Mouse (Mus musculus): ENCODE measurements around the gene Ddx10.

The Ddx10 gene

GRCm38 (mm10) chr9:53247953-53248397 lies at the start of gene Ddx10:
Ddx10 (minus strand) TSS chr9:53248053.
- in situ Hi-C loops (cut with MboI; ENCODE audit: unreplicated experiment in 2 of 2): no loop called here

GRCm38 (mm10) chr9:53292833-53293232 lies 45.0 kb upstream of the Ddx10 start:
- in situ Hi-C loops (cut with MboI; ENCODE audit: unreplicated experiment in 2 of 2): no loop called here

GRCm38 (mm10) chr9:53290006-53290405 lies 42.2 kb upstream of the Ddx10 start:
- in situ Hi-C loops (cut with MboI; ENCODE audit: unreplicated experiment in 2 of 2): no loop called here

DNA sequence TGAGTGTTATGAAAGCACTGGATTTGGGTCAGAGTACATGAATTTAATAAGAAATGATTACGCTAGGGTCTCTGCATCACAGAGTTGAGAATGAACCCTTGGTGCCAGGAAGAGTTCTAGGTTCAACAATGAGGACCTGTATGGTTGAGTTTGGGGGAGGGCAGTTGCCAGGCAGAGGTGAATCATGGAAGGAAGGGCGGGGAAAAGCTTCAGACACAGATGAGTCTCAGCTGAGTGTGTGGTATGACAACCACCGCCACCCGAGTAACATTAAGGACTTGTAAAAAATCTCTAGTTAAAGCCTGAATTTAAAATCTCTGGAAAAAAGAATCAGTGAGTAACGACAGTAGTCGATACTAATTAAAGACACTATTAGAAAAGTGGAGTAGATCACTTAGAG lies 38.9 kb upstream of the Ddx10 start:
- in situ Hi-C loops (cut with MboI; ENCODE audit: unreplicated experiment in 2 of 2): no loop called here

DNA sequence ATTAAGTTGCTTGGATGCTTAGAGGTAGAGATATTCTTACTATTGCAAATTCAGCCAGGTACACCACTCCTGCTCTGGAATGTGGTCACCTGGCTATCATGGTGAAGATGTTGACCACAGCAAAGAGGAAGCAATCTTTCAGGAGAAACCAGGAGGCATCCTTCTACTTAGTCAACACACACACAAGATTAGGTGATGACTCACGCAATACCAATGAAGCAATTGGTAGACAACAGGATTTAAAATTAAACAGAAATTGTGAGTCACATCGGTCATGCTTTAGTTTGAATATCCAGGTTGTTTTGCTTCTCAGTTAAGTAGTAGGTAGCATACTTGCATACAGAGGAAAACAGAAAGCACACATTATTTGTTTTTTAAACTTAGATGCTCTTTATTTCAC lies 31.1 kb upstream of the Ddx10 start:
- in situ Hi-C loops (cut with MboI; ENCODE audit: unreplicated experiment in 2 of 2): no loop called here

- in situ Hi-C loops (cut with MboI; ENCODE audit: unreplicated experiment in 2 of 2): no loop called here
Observed at GRCm38 (mm10) chr9:53276381-53276780, 28.5 kb upstream of the Ddx10 start.

GRCm38 (mm10) chr9:53272714-53273113 lies 24.9 kb upstream of the Ddx10 start:
- in situ Hi-C loops (cut with MboI; ENCODE audit: unreplicated experiment in 2 of 2): loop anchor here in 1 of 2 experiments (25.0 kb wide), 1 partner anchor 1415 kb away; the partner anchor contains the start of gene Dnaja4

DNA sequence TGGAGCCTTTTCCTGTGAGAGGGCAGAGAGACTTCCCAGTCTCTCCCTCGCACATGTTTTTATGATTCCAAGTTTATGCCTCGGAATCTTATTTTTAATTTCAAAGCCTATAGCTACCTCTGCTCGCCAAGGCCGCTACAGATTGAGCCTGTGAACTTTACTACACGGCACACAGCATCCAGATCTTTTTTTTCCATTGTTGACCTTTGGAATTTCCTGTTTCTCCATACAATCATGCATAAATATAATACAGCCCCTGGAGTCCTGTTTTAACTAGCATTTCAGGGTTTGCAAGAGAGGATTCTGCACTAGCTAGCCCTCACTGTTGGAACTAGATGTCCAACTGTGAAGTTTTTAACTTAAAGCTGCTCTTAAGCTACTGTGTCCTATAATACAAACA lies 24.4 kb upstream of the Ddx10 start:
- in situ Hi-C loops (cut with MboI; ENCODE audit: unreplicated experiment in 2 of 2): loop anchor here in 1 of 2 experiments (25.0 kb wide), 1 partner anchor 1415 kb away; the partner anchor contains the start of gene Dnaja4

DNA sequence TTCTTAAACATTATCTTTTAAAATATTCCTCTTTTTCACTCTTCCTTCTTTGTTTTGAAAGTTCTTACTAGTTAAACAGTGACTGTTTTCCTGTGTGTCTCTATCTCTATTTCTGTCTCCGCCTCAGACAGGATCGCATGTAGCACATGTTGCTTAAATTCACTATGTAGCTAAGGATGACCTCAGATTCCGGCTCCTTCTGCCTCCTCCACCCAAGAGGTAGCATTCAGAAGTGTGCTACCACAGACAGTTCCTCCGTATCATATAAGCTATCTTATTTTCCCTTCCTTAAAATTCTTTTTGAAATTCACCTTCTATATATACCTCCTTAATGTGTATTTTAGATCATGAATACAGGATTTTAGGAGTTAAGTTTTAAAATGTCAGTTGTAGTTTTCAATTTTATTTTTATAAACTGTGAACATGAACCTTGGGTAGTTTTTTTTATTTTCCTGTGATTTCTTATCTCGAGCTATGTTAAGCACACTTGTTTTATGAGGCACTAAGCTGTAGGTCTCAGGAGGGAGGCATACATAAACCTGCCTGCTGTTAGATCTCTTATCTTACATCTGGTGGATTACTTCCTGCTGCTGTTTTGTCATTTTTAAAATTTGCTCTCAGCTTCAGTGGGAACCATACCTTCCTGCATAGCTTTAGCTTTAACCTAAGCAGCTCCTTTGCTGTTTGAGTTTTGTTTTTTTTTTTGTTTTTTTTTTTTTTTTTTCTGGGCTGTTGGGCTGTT lies 23.6 kb upstream of the Ddx10 start:
- in situ Hi-C loops (cut with MboI; ENCODE audit: unreplicated experiment in 2 of 2): loop anchor here in 1 of 2 experiments (25.0 kb wide), 1 partner anchor 1416 kb away; the partner anchor contains the start of gene Dnaja4

GRCm38 (mm10) chr9:53269466-53269755 lies 21.6 kb upstream of the Ddx10 start:
- in situ Hi-C loops (cut with MboI; ENCODE audit: unreplicated experiment in 2 of 2): loop anchor here in 1 of 2 experiments (25.0 kb wide), 1 partner anchor 1418 kb away; the partner anchor contains the start of gene Dnaja4

DNA sequence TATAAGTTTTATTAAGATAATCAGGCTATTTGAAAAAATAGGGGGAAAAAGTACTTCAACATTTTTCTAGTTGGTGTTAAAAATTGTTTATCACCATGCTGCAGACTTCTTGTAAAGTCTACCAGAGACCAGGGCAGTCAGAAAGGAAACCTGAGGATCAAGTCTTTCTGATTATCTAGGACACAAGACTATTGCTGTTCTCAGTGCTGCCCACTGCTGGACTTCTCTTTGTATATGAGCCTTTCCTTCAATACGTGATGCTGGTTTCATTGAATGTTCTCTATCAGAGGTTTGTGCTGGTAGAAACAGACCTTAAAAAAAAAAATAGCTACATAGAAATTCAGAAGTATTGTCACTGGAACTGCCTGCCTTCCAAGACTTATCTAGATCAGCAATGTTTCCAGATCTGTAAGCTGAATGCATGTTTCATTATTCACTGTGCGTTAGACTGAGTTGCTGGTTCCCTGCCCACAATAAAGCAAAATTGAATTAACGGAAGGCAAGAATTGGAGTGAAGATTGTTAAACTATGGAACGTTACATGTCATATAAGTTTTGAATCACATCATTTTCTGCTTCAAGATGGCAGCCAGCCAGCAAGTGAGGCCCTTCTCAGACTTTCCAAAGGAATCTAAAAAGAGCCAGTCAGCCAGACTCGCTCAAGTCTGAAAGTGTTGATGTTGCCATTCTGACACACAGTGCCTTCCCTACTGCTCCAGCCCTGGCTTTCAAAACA lies 21.0 kb upstream of the Ddx10 start:
- in situ Hi-C loops (cut with MboI; ENCODE audit: unreplicated experiment in 2 of 2): loop anchor here in 1 of 2 experiments (25.0 kb wide), 1 partner anchor 1418 kb away; the partner anchor contains the start of gene Dnaja4

DNA sequence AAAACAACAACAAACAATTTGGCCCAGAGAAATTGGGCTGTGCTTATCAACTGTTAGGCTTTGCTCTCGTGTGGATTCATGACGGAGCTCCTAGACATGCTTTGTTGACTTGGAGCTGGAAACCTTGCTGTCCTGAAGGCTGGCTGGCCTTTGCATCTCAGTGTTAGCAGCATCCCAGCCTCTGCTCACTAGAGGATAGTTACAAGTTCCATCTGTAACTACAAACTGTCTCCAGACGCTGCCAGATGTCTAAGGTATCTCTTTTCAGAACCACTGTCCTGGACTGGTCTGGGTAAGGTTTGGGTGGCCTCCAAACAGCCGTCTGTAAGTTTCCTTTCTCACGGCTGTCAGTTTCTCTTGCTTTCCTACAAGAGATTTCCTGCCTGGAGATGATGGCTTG lies 20.2 kb upstream of the Ddx10 start:
- in situ Hi-C loops (cut with MboI; ENCODE audit: unreplicated experiment in 2 of 2): loop anchor here in 1 of 2 experiments (25.0 kb wide), 1 partner anchor 1419 kb away; the partner anchor contains the start of gene Dnaja4

- in situ Hi-C loops (cut with MboI; ENCODE audit: unreplicated experiment in 2 of 2): loop anchor here in 1 of 2 experiments (25.0 kb wide), 1 partner anchor 1422 kb away; the partner anchor contains the start of gene Dnaja4
Observed at GRCm38 (mm10) chr9:53265589-53265988, 17.7 kb upstream of the Ddx10 start.

- in situ Hi-C loops (cut with MboI; ENCODE audit: unreplicated experiment in 2 of 2): loop anchor here in 1 of 2 experiments (25.0 kb wide), 1 partner anchor 1423 kb away; the partner anchor contains the start of gene Dnaja4
Observed at GRCm38 (mm10) chr9:53264387-53264786, 16.5 kb upstream of the Ddx10 start.

GRCm38 (mm10) chr9:53258199-53258598 lies 10.3 kb upstream of the Ddx10 start:
- in situ Hi-C loops (cut with MboI; ENCODE audit: unreplicated experiment in 2 of 2): loop anchor here (5.0 to 25.0 kb wide), 8 partner anchors 137 to 1429 kb away; partner anchors contain the start of gene Dnaja4 (in 1 of the 2)

DNA sequence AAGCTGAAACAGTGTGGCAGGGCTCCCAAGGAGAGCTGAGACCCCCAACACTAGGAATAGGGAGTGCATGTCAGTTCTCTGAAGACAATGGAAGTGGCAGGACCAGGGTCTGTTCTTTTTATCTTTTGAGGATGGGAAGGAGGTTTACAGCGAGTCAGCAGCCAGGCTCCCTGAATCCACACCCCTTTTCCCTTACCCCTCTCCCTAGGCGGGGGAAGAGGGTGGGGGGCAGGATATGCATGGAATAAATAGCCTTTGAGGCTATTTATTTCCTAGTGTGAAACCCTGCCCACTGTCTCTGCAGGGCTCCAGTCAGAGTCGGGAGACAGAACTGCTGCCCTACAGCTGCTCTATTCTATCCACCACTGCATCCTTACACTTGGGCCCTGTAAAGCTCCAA lies 9.9 kb upstream of the Ddx10 start:
- in situ Hi-C loops (cut with MboI; ENCODE audit: unreplicated experiment in 2 of 2): loop anchor here (5.0 to 25.0 kb wide), 8 partner anchors 137 to 1430 kb away; partner anchors contain the start of gene Dnaja4 (in 1 of the 2)

DNA sequence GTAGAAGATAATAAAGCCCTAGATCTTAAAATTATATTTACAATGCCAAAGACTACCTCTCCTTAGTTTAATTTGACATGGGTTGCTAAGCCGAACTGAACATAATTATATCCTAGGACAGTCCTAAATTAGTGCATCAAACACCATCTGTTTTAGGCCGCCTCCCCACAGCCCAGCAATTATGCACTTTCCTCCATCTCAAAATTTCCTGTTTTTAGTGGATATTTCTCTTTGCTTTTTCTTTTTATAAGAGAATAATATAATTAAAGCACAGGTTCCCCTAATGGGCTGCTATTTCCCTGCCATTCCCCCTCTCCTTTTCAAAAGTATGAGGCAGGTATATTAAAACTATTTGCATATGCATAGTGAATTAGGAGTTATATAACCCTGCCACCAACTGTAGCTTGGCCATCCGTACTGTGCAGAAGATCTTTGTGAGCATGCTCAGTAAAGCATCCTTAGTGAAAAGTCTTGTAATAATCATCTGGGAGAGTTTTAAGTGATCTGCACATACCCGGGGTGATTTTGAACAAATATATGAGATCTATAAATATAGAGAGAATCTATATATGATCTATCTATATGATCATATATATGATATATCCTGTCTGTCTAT lies 8.9 kb upstream of the Ddx10 start:
- in situ Hi-C loops (cut with MboI; ENCODE audit: unreplicated experiment in 2 of 2): loop anchor here (5.0 to 25.0 kb wide), 8 partner anchors 138 to 1431 kb away; partner anchors contain the start of gene Dnaja4 (in 1 of the 2)

GRCm38 (mm10) chr9:53254368-53254767 lies 6.5 kb upstream of the Ddx10 start:
- in situ Hi-C loops (cut with MboI; ENCODE audit: unreplicated experiment in 2 of 2): loop anchor here (5.0 to 25.0 kb wide), 7 partner anchors 140 to 1433 kb away; partner anchors contain the start of genes Cul5 (in 1 of the 2) and Dnaja4 (in 1 of the 2)

- in situ Hi-C loops (cut with MboI; ENCODE audit: unreplicated experiment in 2 of 2): no loop called here
Observed at GRCm38 (mm10) chr9:53247516-53247915, 337 bp downstream of the Ddx10 start.

DNA sequence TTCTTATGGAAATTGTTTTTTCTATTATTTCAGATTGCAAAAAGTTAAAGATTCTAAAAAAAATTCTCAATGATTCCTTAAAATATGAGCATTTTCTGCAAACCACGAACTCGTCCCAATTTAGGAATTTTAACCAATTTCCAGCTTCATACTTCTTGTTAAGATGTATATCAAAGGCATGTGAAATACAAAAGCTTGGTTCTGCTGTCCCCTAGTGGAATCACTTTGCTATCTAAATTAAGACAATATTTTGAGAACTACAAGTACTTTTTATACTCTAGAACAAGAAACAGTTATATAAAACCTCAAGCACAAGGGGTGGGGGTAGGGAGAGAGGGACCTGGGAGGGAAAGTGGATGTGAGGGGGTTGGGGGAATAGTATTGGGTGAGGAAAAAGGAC lies 29.7 kb downstream of the Ddx10 start:
- in situ Hi-C loops (cut with MboI; ENCODE audit: unreplicated experiment in 2 of 2): loop anchor here in 1 of 2 experiments (10.0 to 25.0 kb wide), 2 partner anchors 923 to 1231 kb away; no protein-coding TSS in a partner anchor
